Mouse (Mus musculus) inflammation-experienced regulatory T-cells, adult 6 months (primary cell): Measurements from ENCODE around the gene Snx10. TPM values are rescaled to one million over a fixed set of nuclear protein-coding genes. Genes with fewer than 3 reads are reported as not detected.

ENCODE experiments used
- polyA plus RNA-seq, 3 experiments: library from polyadenylated mRNA; unstranded; fragments of 100-300 nt; shearing (Covaris generic); gene quantifications; one replicate each; pipeline ENCODE4 v1.2.1; 2017

The Snx10 gene
- polyA plus RNA-seq, 3 experiments from 2014 or later: 26.4 to 55.3 (median 36.4) TPM

Other genes with a start within 250 kb of the Snx10 start
- gene Nfe2l3, start 91.2 kb upstream of the Snx10 start, polyA plus RNA-seq: under 1 TPM; 0.54 to 0.87 (median 0.55) TPM
- gene Hnrnpa2b1, start 54.0 kb upstream of the Snx10 start, polyA plus RNA-seq: 1,000 to 10,000 TPM; 1,055 to 1,311 (median 1,271) TPM
- gene Cbx3, start 53.5 kb upstream of the Snx10 start, polyA plus RNA-seq: 100 to 1,000 TPM; 598 to 900 (median 693) TPM